Comparison of ENCODE assay signal across 20 mouse cellular contexts in the genomic region with DNA sequence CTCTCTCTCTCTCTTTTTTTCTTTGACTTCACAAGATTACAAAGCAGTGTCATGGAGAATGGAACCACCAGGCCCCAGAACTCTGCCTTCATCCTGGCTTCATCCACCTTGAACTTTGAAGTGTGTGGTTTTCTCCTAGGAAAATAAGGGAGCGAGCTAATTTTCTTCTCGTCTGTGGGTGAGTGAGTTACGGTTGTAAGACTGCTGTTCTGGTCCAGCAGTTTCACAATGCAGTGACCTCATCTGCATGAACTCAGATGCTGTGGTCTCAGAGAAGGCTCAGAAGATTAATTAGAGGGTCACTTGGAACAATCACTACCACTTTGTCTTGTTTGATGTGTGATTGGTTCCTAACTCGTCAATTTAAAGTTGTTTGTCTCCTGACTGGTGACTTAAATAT.
DNase-seq lines count a peak whose midpoint lies in the region; ATAC-seq and TF ChIP-seq lines count a peak whose summit lies in the region.
"Had no signal": no experiment of that assay in that cellular context is flagged by ENCODE, and none has a peak within 500 bp of the region (broad histone marks: within the 10 kb centered on the region; RNA-seq: fewer than 3 reads in every experiment).

No protein-coding gene starts in this region.

- no peak overlapping the region for H3K4me3 ChIP-seq in kidney, adult 2 months (ENCODE audit: insufficient read depth, low read depth, low read length)
- no peak overlapping the region for H3K4me3 ChIP-seq in kidney, postnatal 0 days (replicated peaks; ENCODE audit: low read depth, low read length)
- H3K4me3 ChIP-seq: embryonic facial prominence, embryonic 15.5 days; erythroblast, embryonic 14.5 days; forebrain, embryonic 10.5 days; forebrain, embryonic 15.5 days; heart, adult 2 months; heart, embryonic 13.5 days; hindbrain, embryonic 13.5 days had no signal

- no peaks in the 10 kb centered on the region for H3K27me3 ChIP-seq in kidney, adult 2 months (replicated peaks; ENCODE audit: control insufficient read depth, insufficient read depth, low read length)
- H3K27me3 ChIP-seq in kidney, postnatal 0 days (ENCODE audit: insufficient read depth, low read length) = no peaks in the 10 kb centered on the region
- H3K27me3 ChIP-seq: embryonic facial prominence, embryonic 15.5 days; forebrain, embryonic 15.5 days; heart, embryonic 13.5 days; hindbrain, embryonic 13.5 days had no signal

- peak; percentile 65 for DNase-seq in kidney, adult 2 months
- DNase-seq in kidney, postnatal 25 days = no peak
- DNase-seq in kidney, postnatal 0 days (ENCODE audit: low spot score) = peak; percentile 48
- no peak for DNase-seq in kidney, adult 18-20 months
- DNase-seq in kidney, postnatal 14 days = peak; percentile 27
- DNase-seq in layer of hippocampus, postnatal 25 days (ENCODE audit: extremely low spot score in 1 of 2, low spot score in 1 of 2) = no peak
- DNase-seq: adrenal gland, postnatal 10 days; cerebellum, adult 11 months; cerebellum, adult 8-10 months; cerebellum, postnatal 14 days; embryo, embryonic 11 days; gastrocnemius, postnatal 36 days had no signal

- H3K9ac ChIP-seq in kidney, postnatal 0 days (ENCODE audit: low read depth, low read length) = no peak overlapping the region
- H3K9ac ChIP-seq: embryonic facial prominence, embryonic 15.5 days; forebrain, embryonic 15.5 days; heart, embryonic 13.5 days; hindbrain, embryonic 13.5 days had no signal

- no peak overlapping the region for H3K27ac ChIP-seq in kidney, adult 2 months (ENCODE audit: insufficient read depth, low read depth, low read length)
- no peak overlapping the region for H3K27ac ChIP-seq in kidney, postnatal 0 days
- H3K27ac ChIP-seq: embryonic facial prominence, embryonic 15.5 days; forebrain, embryonic 10.5 days; forebrain, embryonic 15.5 days; heart, adult 2 months; heart, embryonic 13.5 days; hindbrain, embryonic 13.5 days; hindbrain, postnatal 0 days had no signal

- H3K36me3 ChIP-seq in kidney, adult 2 months (ENCODE audit: control insufficient read depth, insufficient read depth, low read length) = no peaks in the 10 kb centered on the region
- H3K36me3 ChIP-seq in kidney, postnatal 0 days (ENCODE audit: insufficient read depth, low read length) = no peaks in the 10 kb centered on the region
- H3K36me3 ChIP-seq: embryonic facial prominence, embryonic 15.5 days; forebrain, embryonic 10.5 days; forebrain, embryonic 15.5 days; heart, embryonic 13.5 days; hindbrain, embryonic 13.5 days had no signal

- TF ChIP-seq POLR2A in kidney, adult 2 months (IDR thresholded peaks at IDR 0.05; ENCODE audit: low read depth, low read length) = no peak

- H3K4me1 ChIP-seq in kidney, adult 2 months (ENCODE audit: control insufficient read depth, insufficient read depth, low read length) = peaks cover 10% of the 10 kb centered on the region; the same call in 1 of the 2 replicates
- H3K4me1 ChIP-seq in kidney, postnatal 0 days (replicated peaks; ENCODE audit: insufficient read depth, low read length) = no peaks in the 10 kb centered on the region
- H3K4me1 ChIP-seq: embryonic facial prominence, embryonic 15.5 days; forebrain, embryonic 15.5 days; heart, embryonic 13.5 days; hindbrain, embryonic 13.5 days had no signal

- no peaks in the 10 kb centered on the region for H3K9me3 ChIP-seq in kidney, postnatal 0 days (replicated peaks; ENCODE audit: low read length)
- H3K9me3 ChIP-seq: embryonic facial prominence, embryonic 15.5 days; forebrain, embryonic 10.5 days; forebrain, embryonic 15.5 days; heart, embryonic 13.5 days; hindbrain, embryonic 13.5 days had no signal

- WGBS in kidney, adult 2 months = 28% methylated on average over 4 of the region's 4 CpGs
- 18% methylated on average over 4 of the region's 4 CpGs for WGBS in kidney, postnatal 0 days

- TF ChIP-seq CTCF in kidney, adult 2 months (conservative IDR thresholded peaks at IDR 0.05; ENCODE audit: insufficient read depth, insufficient read length, low read depth, low read length) = no peak
- no peak for TF ChIP-seq CTCF in kidney, postnatal 0 days (IDR thresholded peaks at IDR 0.05; ENCODE audit: low read depth)

- no peak overlapping the region for H3K4me2 ChIP-seq in kidney, postnatal 0 days (ENCODE audit: low read length)
- H3K4me2 ChIP-seq: embryonic facial prominence, embryonic 15.5 days; forebrain, embryonic 15.5 days; heart, embryonic 13.5 days; hindbrain, embryonic 13.5 days had no signal

- ATAC-seq in kidney, postnatal 0 days (replicated peaks; ENCODE audit: low FRiP score, low read depth) = peak; percentile 50; the same call in 1 of the 2 replicates
- ATAC-seq: forebrain, embryonic 15.5 days; hindbrain, postnatal 0 days had no signal

Comparison
In these comparisons a context has a peak if more than half of its experiments do, and no peak if none do; other contexts are left out.
1. DNase-seq: peak in kidney, adult 2 months (single experiment), kidney, postnatal 0 days (single experiment) and kidney, postnatal 14 days (single experiment); none in kidney, postnatal 25 days (0 of 2), kidney, adult 18-20 months (single experiment) and layer of hippocampus, postnatal 25 days (0 of 2).